ENCODE assay signal across 16 mouse cellular contexts in the genomic region with DNA sequence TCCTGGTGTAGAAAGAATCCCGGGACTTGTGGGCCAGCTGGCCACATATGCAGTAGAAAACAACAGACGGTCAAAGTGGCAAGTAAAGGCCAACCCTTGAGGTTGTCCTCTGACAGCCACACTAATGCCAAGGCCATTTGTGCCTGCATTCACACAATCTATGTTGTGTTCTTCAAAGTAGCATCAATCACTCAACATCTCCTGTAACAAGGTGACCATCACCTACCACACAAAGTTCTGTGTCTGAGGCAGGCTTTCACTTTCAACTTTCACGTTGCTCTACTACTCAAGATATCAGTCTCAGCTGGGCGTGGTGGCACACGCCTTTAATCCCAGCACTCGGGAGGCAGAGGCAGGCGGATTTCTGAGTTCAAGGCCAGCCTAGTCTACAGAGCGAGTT.
"Had no signal": no experiment of that assay in that cellular context is flagged by ENCODE, and none has a peak within 500 bp of the region (broad histone marks: within the 10 kb centered on the region; RNA-seq: fewer than 3 reads in every experiment).

No protein-coding gene starts in this region.

- H3K9me3 ChIP-seq: midbrain, embryonic 10.5 days; midbrain, embryonic 13.5 days; midbrain, embryonic 15.5 days; neural tube, embryonic 13.5 days; neural tube, embryonic 15.5 days; stomach, embryonic 15.5 days had no signal

- H3K36me3 ChIP-seq: midbrain, embryonic 13.5 days; midbrain, embryonic 15.5 days; stomach, embryonic 15.5 days had no signal

- H3K9ac ChIP-seq: lung, embryonic 14.5 days; midbrain, embryonic 13.5 days; midbrain, embryonic 15.5 days; neural tube, embryonic 13.5 days; neural tube, embryonic 15.5 days; stomach, embryonic 15.5 days had no signal

- DNase-seq: lung, adult 18-20 months; lung, embryonic 14.5 days; lung, postnatal 10 days; lung, postnatal 4 days; right cerebral cortex, postnatal 14 days; thymus, adult 2 months; thymus, postnatal 25 days; thymus, postnatal 4 days had no signal

- H3K4me2 ChIP-seq: lung, embryonic 14.5 days; midbrain, embryonic 13.5 days; midbrain, embryonic 15.5 days; neural tube, embryonic 13.5 days; neural tube, embryonic 15.5 days; stomach, embryonic 15.5 days had no signal

- H3K4me3 ChIP-seq: midbrain, embryonic 10.5 days; midbrain, embryonic 13.5 days; midbrain, embryonic 15.5 days; myocyte; neural tube, embryonic 13.5 days; neural tube, embryonic 15.5 days; stomach, embryonic 15.5 days had no signal

- ATAC-seq: midbrain, embryonic 13.5 days; midbrain, embryonic 15.5 days had no signal

- H3K27ac ChIP-seq: midbrain, embryonic 10.5 days; midbrain, embryonic 13.5 days; midbrain, embryonic 15.5 days; neural tube, embryonic 13.5 days; neural tube, embryonic 15.5 days; stomach, embryonic 15.5 days; stomach, postnatal 0 days had no signal

- H3K27me3 ChIP-seq: midbrain, embryonic 13.5 days; midbrain, embryonic 15.5 days; neural tube, embryonic 13.5 days; neural tube, embryonic 15.5 days; stomach, embryonic 15.5 days had no signal
